Mouse (Mus musculus) WW6 (cell line): ENCODE measurements around the gene Exoc5.

ENCODE experiments used
- DNase-seq: peaks from one replicate; pipeline ENCODE4 v3.0.0-alpha.2; 2013; ENCODE audit warnings: low read depth, low spot score

The Exoc5 gene

DNA sequence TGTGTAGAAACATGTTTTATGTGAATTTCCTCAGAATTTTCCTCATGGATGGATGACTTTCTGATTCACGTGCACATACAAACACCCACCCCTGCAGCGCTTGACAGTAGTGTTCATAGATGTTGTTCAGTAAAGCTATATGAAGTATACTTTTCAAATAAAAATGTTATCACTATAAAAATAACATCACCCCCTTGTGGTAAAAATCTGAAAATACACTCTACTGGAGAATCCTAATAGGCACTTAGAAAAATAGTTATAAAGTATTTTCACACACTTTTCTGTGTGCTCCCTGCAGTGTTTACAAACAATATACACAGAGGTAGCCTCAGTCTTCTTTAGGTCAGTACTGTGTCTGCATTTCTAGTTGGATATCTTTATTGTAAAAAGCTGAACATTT is 58.5 kb downstream of the Exoc5 start:
- no peak for DNase-seq

DNA sequence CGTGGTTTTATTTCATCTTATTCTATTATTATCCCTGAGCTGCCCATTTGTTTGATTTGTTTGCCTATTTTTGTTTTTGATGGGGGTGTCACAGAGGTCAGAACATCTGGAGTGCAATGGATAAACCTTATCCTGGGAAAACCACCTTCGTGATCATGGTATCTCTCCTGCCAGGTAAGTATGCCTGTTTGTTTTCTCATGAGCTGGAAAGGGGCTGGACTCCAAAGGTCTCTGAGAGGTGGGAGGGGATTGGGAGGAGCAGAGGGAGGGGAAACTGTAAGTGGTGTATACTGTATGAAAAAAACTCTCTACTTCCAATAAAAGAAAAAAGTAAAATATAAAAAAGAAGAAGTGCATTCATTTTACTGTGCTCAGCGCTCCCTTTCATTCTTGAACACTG is 64.8 kb downstream of the Exoc5 start:
- DNase-seq, result no peak

DNA sequence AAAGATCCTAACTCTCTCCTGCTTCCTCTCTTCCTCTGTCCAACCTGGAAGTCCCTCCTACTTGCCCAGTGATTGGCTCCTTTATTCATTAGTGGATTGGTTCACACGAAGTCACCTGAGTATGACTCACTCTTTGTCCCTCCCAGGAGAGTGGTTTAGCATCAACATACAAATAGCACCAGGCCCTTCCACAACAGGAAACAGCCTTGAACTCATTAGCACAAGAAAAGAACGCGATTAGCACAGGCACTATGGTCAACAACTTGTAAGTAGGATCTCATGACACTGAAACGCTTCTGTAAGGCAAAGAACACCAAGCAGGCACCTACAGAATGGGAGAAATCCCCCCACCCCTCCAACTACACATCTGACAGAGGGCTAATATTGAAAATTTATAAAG is 67.7 kb downstream of the Exoc5 start:
- DNase-seq, result peak; percentile 64

DNA sequence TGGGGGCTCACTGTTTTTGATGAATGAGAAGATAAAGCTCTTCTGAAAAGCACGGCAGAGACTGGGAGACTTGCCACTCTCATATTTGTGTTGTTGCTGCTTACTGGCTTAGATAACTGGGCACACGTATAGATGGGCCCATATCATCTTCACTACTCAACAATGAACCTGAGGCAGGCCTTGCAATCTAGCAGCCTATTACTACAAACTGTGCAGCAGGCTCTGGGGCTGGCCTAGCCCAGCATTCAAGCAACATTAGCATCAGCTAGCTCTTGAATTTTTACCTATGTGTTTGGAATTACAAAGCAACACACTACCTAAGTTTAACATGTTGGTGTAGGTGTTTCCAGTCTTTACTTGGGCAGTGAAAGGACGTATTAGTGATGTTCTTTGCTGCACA is 72.6 kb downstream of the Exoc5 start:
- no peak for DNase-seq

DNA sequence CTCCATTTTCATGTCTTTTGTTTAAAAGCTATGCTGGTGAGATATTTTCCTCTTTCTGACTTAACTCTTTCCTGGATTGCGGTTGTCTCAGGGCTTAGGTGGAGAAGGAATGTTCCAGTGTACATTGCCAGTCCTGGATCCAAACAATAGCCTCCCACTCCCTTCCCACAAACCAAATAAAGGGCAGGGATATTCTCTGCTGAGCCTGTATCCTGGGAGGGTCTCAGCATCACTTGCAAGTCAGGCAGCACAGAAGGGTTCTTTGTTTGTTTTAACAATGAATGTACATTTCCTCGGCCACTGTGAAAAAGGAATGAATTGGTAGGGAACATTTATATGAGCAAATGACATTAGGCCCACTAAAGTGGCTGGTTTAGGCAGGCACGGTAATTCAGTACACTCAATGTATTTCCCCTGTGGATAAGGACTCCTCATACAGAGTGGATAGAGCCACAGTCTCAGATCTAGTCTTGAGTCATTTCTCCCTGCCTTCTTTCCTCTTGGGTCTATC is 74.3 kb downstream of the Exoc5 start:
- DNase-seq, result no peak

DNA sequence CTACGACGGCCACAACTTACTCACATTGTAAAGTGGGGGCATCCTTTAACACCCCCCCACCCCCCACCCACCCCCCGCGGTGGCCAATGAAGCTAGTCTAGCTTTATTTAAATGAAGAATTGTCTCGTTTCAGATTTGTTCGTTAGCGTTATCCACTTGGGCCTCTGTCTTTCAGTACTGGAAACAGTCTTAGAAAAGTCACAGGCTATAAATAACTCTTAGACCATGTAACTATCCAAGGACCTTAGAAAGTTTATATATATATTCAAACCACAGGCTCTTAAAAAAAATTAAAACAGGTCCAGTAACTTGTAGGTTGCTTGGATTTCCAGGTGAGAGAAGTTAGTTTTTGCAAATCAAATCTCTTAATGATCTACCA is 75.3 kb downstream of the Exoc5 start:
- DNase-seq, result no peak

DNA sequence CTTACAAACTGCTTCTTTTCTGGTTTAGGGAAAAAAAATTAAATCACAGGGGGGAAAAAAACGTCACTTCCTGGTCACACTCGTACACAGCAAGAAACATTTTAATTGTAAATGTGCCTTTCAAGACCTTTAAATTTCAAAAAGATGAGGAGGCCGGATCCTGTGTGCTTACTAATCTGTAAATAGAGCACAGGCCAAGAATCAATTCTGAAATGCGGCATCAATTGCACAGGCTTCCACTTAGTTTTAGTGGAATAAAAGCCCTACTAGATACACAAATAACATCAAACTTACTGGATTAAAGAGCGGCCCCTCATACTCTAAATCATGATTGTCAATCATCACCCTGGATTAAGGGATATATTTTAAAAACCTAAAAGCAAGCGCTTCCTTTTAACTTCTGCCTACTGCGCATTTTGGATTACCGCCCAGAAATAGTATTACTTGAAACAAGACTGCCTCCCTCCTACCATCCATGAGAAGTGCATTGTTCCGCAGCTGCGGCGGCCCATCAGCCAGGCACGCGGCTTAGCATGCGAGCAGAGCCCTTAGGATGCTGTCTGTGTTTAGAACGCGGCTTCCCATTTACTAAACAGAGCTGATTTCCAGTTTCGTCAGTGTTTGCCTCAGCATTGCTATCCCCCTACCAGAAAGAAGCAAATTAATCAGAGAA is 75.8 kb downstream of the Exoc5 start:
- peak; percentile 39 for DNase-seq

DNA sequence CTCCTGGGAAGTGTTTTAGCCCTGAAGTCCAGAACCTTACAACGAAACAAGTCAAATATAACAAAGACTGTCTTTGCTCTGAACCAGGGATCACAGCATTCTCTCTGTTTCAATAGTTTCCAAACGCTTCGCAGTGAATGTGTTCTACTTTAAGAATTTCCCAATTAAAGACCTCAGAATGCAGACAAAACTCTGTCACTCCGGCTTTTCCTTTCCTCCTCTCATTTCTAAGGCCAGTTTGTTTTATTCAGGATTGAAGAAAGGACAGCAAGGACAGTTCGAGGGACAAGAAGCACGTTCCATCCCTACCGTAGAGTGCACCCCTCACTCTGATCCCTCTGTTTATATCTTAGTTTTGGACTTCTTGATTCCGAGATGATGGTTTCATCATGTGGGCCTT is 76.6 kb downstream of the Exoc5 start:
- DNase-seq, result no peak

DNA sequence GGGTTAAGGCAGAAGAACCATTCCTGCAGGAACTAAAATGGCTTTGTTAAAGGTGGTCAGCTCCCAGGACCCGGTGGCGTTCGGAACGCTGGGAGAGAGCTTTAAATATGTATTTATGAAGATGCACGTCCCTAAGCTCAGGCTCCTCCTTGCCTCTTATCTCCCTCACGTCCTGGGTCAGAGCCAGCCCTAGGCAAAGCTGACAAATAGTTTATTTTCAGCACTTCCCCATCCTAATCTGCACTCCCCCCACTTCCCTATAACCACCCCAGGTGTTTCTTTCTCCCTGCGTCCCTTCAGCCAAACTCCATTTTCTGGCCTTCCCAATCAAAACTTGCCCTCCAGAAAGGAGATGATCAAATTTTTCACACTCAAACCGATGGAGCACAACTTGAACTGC is 80.2 kb downstream of the Exoc5 start:
- no peak for DNase-seq

DNA sequence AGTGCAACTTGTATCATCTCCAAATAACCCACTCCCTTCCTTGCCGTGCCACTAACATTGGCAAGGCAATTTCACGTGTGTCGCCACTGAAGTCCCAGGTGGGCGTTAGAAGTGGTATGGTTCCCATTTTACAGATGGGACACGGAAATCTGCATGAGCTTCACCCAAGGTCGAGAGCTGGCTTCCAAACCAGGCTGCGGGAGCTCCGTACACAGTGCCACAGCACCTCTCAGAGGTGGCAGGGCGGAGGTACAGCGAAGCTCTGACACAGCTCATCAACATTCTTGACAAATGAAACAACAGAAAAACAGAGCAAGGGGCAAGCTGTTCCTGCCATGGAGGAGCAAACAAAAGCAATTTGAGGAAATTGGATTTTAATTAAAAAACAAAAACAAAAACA is 80.8 kb downstream of the Exoc5 start:
- DNase-seq, result no peak

DNA sequence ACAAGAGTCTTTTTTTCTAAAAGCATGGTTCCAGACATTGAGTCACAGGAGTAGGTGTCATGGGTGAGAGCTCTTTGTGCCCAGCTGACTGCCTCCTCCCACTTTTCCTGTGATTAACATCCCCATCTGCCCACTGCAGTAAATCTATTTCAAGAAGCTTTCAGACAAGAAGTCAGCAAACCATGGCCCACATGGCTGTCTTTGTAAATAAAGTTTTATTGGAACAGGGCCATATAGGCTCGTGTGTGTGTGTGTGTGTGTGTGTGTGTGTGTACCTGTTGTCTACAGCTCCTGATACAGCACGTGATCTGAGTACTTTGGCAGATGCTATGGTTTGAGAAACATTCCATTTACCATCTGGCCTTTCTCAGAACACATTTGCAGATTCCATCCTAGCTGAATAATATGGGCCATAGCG is 87.5 kb downstream of the Exoc5 start:
- no peak for DNase-seq

DNA sequence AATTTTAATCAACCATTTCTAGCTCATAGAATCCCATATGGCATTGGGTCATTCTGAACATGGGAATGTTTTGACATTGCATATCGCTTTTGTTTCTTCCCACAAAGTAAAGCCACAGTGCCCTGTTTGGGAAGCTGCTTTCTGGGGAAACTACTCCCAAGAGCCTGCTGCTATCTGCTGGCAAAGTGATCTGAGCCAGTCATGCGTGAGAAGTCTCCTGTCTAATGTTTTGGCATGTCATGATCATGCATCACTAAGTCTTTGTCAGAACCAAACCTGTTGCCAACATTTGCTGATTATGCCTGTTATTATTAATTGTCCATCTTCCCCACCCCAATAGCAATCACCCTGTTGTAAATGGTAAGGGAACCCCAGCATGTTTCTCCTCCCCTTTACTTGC is 94.9 kb downstream of the Exoc5 start:
- DNase-seq, result no peak

DNA sequence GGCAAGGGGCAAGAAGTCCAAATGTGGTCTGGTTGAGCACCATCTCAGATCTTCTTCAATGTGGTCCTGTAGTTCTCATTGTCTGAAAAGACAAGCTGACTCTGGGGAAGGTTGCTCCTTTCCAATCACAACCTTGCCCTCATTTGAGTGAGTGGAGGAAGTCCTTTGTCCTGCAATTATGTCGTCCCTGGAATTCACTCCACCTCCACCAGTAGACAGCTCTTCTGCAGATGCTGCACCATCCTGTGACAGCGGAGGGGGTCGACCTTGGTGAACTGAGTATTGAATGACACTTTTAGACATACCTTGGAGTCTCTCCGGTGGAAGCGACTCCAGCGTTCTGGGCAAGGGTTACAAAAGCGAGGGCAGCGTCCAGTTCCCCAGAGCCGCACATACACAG is 97.8 kb downstream of the Exoc5 start:
- DNase-seq, result no peak
